In the genomic region with DNA sequence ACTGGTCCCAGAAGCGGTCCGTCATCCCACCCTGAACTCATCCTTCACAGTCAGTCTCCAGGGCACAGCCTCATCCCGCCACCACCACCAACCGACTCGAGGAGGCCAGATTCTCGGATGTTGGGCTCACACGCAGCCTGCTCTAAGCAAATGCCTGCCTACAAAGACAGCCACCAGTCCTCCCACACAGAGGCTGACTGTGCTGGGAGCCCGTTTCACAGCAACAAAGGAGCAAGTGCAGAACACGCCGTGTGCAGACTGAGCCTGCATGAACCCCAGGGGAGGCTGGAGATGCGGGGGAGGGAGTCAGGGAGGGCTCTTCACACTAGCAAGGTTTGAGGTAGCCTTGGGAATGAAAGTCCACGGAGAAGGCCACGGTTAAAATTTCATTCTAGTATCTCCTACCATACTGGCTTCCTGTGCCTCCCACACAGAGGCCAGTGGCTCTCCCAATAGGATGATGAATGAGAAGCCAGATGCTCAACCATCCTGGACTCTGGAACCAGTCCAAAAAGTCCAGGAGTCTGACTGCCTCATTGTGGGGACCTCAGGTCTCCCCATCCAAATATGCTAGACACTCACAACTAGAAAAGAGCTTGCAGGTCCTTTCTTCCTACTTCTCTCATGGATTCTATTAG, we compare ENCODE assay signal across 11 mouse cellular contexts. TPM values are rescaled to one million over a fixed set of nuclear protein-coding genes. Genes with fewer than 3 reads are reported as not detected.
A peak's percentile ranks its signal among the peaks of the same experiment; 100 is the strongest.
DNase-seq lines count a peak whose midpoint lies in the region; ATAC-seq lines count a peak whose summit lies in the region.
"Had no signal": no experiment of that assay in that cellular context is flagged by ENCODE, and none has a peak within 500 bp of the region (broad histone marks: within the 10 kb centered on the region; RNA-seq: fewer than 3 reads in every experiment).

No protein-coding gene starts in this region.

- H3K4me2 ChIP-seq in neural tube, embryonic 12.5 days (replicated peaks): 0 out of 2 replicates have a peak overlapping the region, but pooled peaks have one; percentile 5
- H3K4me2 ChIP-seq: stomach, embryonic 15.5 days had no signal

- WGBS in neural tube, embryonic 12.5 days: 51% methylated on average over 13 of the region's 13 CpGs

- ATAC-seq in cerebellum, adult (ENCODE audit: insufficient number of reproducible peaks, low FRiP score, low TSS enrichment): no peak
- peak; percentile 60; the same call in 1 of the 2 replicates for ATAC-seq in neural tube, embryonic 12.5 days (ENCODE audit: low FRiP score, low read depth)
- no peak for ATAC-seq in erythroid progenitor cell, adult 5-6 weeks (replicated peaks; ENCODE audit: low FRiP score, poor library complexity, severe bottlenecking)

- DNase-seq in cerebellum, postnatal 10 days: peak; percentile 24 to 27
- DNase-seq in neural tube, embryonic 10.5 days (ENCODE audit: extremely low spot score, low spot score): no peak
- peak; percentile 70 to 79 for DNase-seq in left cerebral cortex, adult 9 months (ENCODE audit: low spot score in 2 of 2)
- DNase-seq in right cerebral cortex, postnatal 36 days (ENCODE audit: low spot score in 2 of 2): peak; percentile 80 to 86
- DNase-seq in kidney, postnatal 36 days: no peak
- DNase-seq: cerebellum, adult 9-11 months had no signal

- H3K27ac ChIP-seq in neural tube, embryonic 12.5 days: no peak overlapping the region
- H3K27ac ChIP-seq: stomach, embryonic 15.5 days had no signal

- no peaks in the 10 kb centered on the region for H3K27me3 ChIP-seq in neural tube, embryonic 12.5 days (replicated peaks)
- H3K27me3 ChIP-seq: stomach, embryonic 15.5 days had no signal

- no peak overlapping the region for H3K4me3 ChIP-seq in neural tube, embryonic 12.5 days
- H3K4me3 ChIP-seq: megakaryocyte, embryonic 14.5 days; stomach, embryonic 15.5 days had no signal

- H3K4me1 ChIP-seq in neural tube, embryonic 12.5 days: peaks cover 46% of the 10 kb centered on the region

- H3K9me3 ChIP-seq in neural tube, embryonic 12.5 days: no peaks in the 10 kb centered on the region
- H3K9me3 ChIP-seq: megakaryocyte, embryonic 14.5 days; stomach, embryonic 15.5 days had no signal

- H3K36me3 ChIP-seq in neural tube, embryonic 12.5 days: no peaks in the 10 kb centered on the region
- H3K36me3 ChIP-seq: stomach, embryonic 15.5 days had no signal

- H3K9ac ChIP-seq in neural tube, embryonic 12.5 days: no peak overlapping the region
- H3K9ac ChIP-seq: stomach, embryonic 15.5 days had no signal

RNA-seq across cellular contexts. Expression of gene Kalrn, which starts 59.3 kb away (rescaled TPM):
- 25.5 and 26.9 TPM in 2 replicates for polyA plus RNA-seq in neural tube, embryonic 12.5 days (2016; fragmentation: Nextera tagmentation; extraction: Ambion mirVana)
- total RNA-seq in erythroid progenitor cell, adult 5-6 weeks (2015; ENCODE audit: low replicate concordance): 1.1 TPM in 1 of 2 replicates, not detected in the other
- 1.1 and 1.7 TPM in 2 replicates for total RNA-seq in erythroid progenitor cell, adult 5-6 weeks (2017; ENCODE audit: low replicate concordance)

Comparison
In these comparisons a context has a peak if more than half of its experiments do, and no peak if none do; other contexts are left out.
1. DNase-seq: peak in cerebellum, postnatal 10 days (2 of 2), left cerebral cortex, adult 9 months (2 of 2) and right cerebral cortex, postnatal 36 days (2 of 2); none in neural tube, embryonic 10.5 days (single experiment) and kidney, postnatal 36 days (0 of 2).